Mouse (Mus musculus): ENCODE measurements around the gene Map7. TPM values are rescaled to one million over a fixed set of nuclear protein-coding genes. Genes with fewer than 3 reads are reported as not detected.

Gene Map7
- total RNA-seq, 2 experiments from 2014 or later: 21.0 to 23.3 TPM

DNA sequence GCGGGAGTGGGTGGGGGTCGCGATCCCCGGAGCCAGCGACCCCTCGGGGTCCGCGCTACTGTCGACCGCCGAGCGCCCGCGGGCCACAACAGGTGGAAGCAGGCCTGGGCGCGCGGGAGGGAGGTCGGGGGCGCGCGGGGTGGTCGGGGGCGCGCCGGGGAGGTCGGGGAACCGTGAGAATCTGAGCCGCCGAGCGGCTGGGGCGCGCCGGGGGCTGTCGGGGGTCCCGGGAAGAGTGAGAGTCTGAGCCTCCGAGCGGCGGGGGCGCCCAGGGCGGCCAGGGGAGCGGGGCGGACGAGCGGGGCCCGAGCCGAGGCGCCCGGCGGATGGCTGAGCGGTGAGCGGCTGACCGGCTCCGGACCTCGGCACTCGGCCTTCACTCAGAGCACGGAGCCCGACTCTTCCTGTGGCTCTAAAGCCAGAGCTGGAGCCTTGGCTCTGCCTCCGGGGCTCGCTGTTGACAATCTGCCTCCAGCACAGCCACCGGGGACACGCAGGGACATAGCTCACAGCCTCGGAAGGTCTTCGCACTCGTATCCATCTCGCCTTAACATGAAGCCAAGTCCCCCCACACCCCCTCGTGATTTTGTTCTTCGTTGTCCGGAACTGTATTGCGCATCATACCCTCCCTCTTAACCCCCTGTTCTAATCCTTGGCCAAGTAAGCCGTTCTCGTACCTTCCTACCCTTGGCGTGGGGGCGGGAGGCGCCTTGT, 1.0 kb downstream of the Map7 start:
- DNase-seq: peak; percentile 49 to 62
- intact Hi-C loops (cut with DNase I): no loop called here

DNA sequence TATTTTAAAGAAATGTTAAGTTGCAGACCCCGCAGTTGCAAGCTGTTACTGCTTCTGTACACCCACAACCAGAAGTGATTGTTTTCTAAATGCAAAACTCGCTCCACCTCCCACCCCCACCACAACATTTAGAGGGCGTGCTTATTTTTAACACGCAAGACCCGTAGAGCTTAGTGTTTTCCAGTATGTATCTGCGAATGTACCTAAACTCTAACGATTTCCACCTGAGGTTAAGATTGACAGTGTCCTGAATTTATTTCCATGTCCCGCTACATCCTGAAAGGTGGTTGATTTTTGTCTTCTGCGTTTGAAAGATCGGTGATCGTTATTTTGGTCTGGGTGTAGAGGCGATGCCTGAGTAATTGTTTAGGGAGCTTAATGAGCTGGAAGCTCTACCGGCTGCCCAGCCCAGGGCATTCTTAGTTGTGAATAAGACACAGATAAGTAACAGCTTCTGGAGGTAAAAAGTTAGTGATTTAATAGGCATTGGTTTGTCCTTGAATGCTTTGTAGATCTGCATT, 1.6 kb downstream of the Map7 start:
- intact Hi-C loops (cut with DNase I): no loop called here
- no peak for DNase-seq

DNA sequence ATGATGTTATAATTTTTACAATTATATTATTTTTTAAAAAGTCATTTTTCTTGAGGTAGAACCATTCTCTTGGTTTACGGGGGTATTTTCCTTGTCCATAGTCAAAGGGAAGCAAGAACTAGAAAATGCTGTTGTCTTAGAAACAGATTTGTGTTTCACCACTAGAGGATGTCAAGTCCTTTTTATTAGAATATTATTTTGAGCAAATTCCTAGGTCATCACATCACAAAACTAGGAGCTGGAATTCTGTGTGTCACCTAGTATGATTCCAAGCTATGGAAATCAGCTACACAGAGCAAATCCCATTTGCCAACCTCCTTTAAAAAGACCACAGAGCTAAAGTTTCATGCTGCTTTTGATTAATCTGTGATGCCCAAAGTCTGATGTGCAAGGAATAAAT, 3.9 kb downstream of the Map7 start:
- DNase-seq: no peak
- intact Hi-C loops (cut with DNase I): no loop called here

DNA sequence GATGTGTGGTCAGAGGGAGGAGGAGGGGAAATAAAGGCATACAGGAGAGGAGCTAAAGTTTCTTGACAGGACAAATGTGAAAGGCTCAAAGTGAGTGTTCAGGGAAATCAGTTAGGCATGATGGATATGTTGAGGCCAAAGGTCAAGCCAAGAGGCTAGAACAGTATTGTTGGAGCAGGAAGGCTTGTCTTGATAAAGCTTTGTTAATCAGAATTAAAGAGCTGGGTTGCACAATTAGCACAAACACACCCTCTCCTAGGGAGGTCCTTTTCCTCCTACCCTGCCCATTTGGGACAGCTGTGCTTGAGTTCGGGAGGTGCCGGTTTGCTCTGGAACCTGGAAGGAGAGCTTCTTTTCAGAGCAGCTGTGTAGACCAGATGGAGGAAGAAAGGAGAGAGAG, 5.2 kb downstream of the Map7 start:
- intact Hi-C loops (cut with DNase I): no loop called here
- no peak for DNase-seq

DNA sequence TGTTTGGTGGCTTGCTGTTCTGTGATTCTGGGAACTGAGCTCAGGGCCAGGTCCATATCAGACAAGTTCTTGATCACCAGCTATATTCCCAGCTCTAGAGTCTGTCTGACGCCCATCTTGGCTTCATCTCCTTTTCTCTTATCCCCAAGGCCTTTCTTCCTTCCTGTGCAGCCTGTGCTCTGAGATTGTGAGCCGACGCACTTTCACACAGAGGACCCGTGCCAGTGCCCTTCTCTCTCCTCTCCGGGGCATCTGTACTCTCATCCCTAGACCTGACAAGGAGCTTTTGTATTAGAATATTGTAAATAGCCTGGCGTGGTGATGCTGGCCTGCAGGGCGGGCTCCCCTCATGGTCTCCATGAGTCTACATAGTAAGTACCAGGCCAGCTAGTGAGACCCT, 7.1 kb downstream of the Map7 start:
- intact Hi-C loops (cut with DNase I): no loop called here
- DNase-seq: no peak

DNA sequence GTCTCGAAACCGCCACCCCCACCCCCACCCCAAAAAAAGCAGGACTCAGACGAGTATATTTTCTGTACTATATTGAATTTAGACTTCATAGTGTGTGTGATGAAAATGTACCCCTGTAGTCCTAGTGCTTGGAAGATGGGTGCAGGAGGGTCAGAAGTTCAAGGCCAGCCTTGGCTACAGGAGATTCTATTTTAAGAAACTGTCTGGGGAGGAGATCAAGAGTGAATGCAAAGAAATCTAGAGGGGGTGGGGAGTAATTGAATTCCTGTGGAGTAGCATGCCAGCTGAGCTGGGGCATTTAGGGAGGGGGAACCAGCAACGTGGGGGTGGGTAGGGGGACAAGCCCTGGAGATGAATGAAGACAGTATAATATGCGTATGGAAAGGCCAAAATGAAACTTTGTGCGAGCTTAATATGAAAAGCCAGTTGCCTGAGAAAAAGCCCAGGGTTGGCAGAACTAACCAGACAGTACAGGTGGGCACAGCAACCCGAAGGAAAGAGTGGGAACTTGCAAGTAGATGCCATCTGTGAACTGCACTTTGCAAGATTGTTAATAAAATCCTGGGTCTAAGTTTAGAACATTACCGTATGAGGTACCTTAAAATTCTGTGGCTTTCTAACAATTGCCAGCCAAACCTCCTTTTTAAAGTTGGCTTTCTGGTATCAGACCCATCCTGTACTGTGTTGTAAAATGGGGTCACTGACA, 8.9 kb downstream of the Map7 start:
- intact Hi-C loops (cut with DNase I): no loop called here
- no peak for DNase-seq

DNA sequence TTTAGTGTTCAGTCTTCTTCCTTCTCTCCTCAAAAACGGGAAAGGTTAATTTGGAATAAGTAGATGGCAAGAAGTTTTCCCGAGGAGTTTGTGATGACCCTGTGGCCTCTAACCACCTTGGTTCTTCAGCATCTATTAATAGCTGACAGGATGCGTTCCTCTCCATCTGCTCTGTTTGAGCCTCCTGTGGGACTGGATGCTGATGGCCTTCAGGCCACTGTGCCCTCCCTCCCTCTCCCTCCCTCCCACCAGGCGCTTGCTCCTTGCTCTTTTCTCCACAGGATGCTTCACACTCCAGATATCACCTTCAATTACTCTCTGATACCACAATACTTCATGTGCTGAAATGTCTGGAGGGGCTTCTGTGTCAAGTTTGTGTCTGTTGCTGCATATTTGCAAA, 10.5 kb downstream of the Map7 start:
- DNase-seq: no peak
- intact Hi-C loops (cut with DNase I): no loop called here

DNA sequence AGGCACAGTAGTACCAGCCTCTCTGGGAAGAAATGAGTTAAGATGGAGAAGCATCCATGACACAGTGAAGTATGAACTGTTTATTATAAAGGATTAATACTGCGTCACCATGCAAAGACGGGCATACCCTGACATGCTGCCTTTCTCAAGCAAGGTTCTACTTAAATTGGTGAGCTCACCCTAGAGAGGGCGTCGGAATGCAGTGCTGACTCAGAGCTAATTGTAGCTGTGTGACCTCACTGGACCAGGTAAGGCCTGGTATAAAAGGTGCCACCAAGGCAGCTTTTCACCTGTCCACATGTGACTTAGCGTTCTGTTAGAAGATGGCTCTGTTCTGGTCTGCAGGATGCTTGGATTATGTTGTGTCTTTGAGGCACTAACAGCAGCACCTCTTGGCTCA, 11.0 kb downstream of the Map7 start:
- intact Hi-C loops (cut with DNase I): no loop called here
- no peak for DNase-seq

DNA sequence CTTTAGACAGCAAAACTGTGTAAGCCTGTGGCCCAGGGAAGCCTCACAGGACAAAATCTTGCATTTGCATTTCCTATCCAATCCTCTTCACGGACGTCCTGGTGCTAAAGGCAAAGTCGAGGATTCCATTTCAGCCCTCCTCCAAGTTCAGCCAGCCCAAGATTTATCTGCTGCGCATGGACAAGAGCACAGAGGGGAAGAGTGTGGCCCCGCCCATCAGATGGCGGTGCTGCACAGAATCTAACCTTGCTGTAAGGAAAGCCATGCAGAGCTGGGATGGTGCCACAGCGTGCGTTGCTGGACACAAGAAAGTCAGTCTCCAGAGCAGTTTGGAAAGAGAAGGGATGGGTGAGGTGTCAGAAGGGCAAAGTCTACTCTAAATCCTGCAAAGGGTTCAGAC, 12.6 kb downstream of the Map7 start:
- intact Hi-C loops (cut with DNase I): no loop called here
- DNase-seq: no peak

DNA sequence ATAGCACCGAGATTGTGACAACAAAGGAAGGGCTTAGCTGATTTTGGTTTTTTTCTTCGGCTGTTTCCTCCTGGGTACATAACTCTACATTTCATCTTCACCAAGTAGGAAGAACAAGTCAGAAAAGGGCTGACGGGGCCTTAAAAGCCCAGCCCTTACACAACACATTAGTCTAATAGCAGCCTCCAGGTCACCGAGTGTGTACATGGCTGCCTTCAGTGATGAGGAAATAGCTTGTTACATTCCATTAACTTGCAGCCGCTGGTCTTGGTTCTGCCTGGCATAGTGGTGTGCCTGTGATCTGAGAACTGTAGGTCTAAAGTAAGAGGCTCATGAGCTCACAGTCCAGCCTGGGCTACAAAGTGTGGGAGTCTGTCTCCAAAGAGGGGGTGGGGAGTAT, 16.5 kb downstream of the Map7 start:
- intact Hi-C loops (cut with DNase I): no loop called here
- no peak for DNase-seq

DNA sequence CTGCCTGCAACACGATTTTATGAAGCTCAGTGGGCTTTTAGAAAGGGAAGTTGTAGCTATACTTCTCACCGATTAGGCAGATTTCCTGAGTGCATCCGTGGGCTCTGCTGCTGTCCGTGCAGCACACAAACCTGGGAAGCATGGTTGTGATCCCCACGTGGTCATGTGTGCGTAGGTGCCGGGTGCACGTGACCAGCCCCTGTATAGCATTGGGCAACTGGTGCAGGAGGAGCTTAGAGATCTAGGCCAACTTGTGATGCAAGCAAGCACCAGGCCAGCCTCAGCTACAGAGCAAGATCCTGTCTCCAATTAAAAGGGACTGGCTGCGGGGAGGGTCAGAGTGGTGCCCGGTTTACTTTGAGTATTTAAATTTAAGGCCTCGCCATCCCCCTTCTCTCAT, 18.5 kb downstream of the Map7 start:
- no peak for DNase-seq
- intact Hi-C loops (cut with DNase I): no loop called here

DNA sequence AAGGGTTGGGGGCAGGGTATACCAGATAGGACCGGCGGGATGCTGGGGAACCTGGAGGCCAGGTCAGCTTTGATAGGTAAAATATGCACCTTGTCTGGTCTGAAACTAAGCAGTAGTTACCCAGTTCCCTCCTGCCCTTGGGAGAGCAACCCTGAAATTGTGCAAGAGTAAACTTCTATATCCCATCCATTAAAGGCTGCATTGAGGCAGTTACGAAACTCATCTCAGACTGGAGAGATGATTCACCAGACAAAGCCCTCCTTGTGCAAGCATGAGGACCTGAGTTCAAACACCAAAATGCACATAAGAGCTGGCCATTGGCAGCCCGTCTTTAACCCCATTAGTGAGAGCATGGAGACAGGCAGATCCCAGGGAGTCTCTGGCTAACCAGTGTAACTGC, 19.2 kb downstream of the Map7 start:
- intact Hi-C loops (cut with DNase I): no loop called here
- no peak for DNase-seq

DNA sequence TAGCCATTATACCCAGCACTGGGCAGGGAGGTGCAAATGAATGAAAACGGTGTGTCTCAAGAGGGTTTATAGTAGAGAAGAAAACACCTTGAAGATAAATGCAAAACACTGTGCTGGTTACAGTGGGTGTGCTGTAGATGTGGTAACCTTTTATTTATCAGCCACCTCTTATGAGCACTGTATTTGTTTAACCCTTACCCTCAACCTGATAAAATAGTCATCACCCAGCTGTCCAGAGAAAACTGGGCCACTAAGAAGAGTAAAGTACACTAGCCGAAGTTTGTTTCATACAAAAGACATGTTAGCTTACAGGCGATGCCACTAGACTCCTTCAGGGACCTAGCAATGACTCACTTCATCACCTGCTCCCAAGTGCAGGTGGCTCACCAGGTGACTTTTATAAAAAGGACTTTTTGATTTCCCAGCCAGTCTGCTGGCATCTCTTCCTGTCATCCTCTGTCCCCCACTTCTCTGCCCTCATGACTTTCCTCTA, 21.0 kb downstream of the Map7 start:
- intact Hi-C loops (cut with DNase I): no loop called here
- DNase-seq: no peak

DNA sequence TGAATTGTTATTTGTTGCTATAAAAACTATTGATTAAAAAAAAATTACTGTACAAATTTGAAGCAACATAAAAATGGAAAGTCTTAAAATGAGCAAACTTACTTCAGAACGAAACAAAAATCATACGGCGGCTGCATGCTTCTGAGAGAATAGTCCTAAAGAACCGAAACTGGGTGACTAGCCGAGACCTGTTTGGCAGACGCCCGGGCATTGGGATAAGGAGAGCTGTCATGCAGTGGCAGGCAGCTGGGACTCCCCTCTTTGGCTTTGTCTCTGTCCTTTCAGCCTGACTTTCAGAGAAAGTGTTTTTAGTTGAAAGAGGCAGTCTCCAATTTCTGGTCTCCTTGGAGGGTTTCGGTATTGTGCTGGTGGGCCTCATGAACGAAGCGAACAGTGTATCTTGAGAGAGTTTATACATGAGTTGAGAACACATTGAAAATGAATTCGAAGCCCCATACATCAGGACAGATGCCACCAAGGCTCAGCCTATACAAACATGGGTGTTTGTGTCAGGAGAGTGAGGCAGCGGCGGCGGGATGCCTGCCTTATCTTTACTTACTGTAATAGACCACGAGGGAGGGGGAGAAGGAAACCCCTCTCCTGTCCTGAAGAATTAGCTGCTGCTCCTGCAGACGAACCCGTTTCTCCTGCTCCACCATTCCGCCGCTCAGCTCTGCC, 21.8 kb downstream of the Map7 start:
- no peak for DNase-seq
- intact Hi-C loops (cut with DNase I): no loop called here

DNA sequence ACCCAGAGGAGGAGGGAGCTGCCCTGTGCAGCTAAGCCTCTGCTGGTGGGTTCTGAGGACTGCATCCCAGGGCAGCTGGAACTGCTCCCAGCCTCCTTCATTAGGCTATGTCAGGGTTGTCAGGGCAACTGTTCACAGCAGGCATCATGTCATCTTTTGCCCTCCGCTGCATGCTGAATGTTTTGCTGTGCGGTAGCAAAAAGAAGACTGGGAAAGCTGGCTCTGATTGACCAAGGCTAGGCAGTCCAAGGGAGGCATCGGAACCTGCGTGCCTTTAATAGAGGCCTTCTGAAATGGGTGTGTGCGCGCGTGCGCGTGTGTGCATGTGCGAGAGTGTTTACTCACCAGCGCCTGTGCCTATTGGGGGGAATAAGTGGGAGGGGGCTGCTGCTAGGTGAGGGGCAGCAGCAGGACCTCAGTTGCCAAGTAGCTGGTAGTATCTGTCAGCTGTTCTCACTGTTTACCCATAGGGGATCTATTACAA, 22.4 kb downstream of the Map7 start:
- intact Hi-C loops (cut with DNase I): no loop called here
- peak; percentile 38 to 41 for DNase-seq

DNA sequence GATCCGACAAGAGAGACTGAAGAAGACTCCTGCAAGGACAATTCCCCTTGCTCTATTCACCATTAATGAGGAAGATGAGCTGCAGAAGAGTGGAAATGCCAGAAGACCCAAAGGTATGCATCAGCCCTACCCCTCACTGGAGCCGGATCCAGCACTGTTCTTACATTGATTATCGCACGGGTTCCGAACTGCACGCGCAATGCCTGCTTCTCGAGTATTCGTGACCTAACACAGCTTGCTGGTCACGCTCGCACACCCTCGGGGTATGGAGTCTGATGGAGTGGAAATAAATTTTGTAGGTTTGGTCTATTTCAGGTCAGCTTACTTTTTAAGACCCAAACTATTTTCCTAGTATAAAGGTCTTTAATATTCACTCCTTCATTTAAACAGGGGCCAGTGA, 22.9 kb downstream of the Map7 start:
- DNase-seq: no peak
- intact Hi-C loops (cut with DNase I): no loop called here

DNA sequence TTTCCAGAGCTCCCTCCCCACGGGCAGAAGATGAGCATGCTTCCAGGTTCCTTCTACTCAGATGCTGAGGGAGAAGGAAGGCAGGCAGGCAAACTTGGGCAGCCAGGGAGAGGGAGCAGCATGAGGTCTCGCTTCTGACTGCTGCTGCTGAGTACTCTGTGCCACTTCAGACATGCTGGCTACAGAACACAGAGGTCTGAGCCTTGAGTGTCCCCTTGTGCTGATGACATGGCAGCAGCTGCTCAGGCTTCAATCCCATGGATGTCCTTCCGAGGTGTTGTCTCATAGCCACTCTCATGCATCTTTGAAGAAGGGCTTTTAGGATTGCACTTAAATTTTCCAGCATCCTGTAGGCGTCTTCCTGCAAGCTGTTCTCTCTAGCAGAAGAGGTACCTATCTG, 23.5 kb downstream of the Map7 start:
- intact Hi-C loops (cut with DNase I): no loop called here
- no peak for DNase-seq

DNA sequence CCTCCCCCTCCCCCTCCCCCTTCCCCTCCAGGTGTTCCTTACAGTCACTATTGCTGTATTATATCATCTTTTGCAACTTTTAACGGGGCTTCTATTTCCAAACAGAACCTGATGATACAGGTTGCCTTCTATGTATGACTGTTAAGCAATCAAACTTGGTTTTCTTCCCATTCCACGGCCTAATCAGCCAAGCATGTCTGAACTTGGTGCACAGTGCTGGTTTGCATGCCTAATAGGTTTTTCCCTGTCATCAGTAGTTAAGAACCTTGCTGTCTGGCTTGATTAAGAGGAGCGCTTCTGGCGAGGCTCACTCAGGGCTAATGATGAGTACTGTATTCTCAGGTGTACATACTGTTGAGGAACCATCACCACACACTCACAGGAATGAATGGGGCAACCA, 25.5 kb downstream of the Map7 start:
- DNase-seq: no peak
- intact Hi-C loops (cut with DNase I): no loop called here

DNA sequence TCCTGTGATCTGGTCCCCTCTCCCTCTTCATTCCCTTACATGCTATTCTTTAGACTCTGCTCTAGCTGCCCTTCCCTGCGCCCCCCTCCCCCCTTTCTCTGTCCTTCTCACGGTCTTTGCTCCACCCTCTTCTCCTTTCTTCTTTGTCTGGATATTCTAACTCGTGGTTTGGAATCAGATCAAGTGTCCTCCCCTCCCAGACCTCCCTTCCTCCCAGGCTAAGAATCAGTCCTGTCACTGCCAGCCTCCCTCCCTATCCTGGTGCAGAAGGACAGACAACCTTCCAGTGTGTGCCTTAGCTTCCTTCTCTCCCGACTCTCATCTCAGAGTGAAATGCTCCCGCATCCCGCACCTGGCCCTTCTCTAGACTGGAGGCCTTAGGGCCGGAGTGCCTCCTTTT, 27.8 kb downstream of the Map7 start:
- no peak for DNase-seq
- intact Hi-C loops (cut with DNase I): no loop called here

DNA sequence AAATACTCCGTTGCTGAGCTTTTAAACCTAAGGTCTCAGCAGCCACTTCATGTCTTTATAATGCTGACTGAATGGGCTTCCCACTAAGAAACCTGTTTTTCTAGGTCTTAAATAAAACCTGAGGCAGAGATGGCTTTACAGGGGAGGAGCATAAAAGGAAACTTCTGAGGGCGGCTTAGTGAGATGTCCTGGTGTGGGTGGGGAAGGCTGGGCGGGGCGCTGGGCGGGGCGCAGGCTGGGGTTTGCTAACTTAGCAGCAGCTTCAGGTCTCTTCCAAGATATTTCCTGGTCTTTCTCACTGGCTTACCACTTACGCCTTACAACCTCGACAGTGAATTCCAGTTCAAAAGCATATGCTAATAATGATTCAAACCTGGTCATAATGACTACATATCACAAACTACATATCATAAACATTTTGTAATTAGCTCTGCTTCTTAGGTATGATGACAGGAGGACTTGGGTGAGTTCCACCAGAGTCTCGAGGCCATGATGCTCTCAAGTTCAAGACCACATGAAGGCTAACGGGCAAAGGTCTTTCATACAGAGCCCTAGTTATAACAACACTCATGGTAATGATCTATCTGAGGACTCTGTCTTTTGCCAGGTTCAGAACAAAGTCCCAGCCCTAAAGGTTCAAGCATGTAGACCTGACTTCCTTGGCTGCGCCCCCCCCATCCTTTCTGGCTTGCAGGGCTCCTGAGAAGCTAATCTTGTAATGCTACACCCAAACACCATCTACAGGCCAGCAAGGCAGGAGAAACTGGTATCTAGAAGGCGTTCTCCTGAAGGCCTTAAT, 30.7 kb downstream of the Map7 start:
- intact Hi-C loops (cut with DNase I): no loop called here
- no peak for DNase-seq

DNA sequence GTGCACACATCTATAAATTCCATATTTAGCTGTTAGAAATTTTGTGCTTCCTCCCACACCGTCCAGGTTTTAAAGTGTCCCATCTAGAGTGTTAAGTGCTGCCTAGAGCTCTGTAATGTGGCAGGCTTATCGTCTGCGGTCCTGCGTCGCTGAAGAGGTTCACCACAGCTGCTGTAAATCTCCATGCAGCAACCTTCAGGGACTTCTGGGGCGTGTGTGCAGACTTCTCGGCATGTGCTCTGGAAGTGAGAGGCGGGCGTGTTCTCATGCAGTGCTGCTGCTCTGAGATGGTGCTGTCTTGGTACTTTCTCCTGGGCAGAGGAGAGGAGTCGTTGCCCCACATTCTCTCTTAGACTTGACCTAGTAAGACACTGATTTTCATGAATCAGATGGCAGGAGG, 32.9 kb downstream of the Map7 start:
- DNase-seq: no peak
- intact Hi-C loops (cut with DNase I): no loop called here

Measured in heart, postnatal 36 days (tissue).